Mouse (Mus musculus): ENCODE results near the gene Wwp2. TPM values are rescaled to one million over a fixed set of nuclear protein-coding genes. Genes with fewer than 3 reads are reported as not detected.

The Wwp2 gene
- total RNA-seq, 1 experiment = 49.2 TPM

GRCm38 (mm10) chr8:107542151-107542550 lies 106.0 kb downstream of the Wwp2 start:
- no peaks in the 10 kb centered on the region for H3K9me3 ChIP-seq (ENCODE audit: control insufficient read depth, insufficient read depth, low read depth, low read length)
- peaks cover 4 to 9% of the 10 kb centered on the region in 2 experiments; a peak in 1 of 4 replicates for H3K4me1 ChIP-seq (ENCODE audit: control insufficient read depth in 2 of 2, insufficient read depth in 2 of 2, low read length in 2 of 2, poor library complexity in 1 of 2)
- H3K4me3 ChIP-seq (ENCODE audit: insufficient read depth in 1 of 2, low read depth in 1 of 2, low read length in 2 of 2, poor library complexity in 1 of 2, severe bottlenecking in 1 of 2) = no peak overlapping the region
- H3K27ac ChIP-seq (ENCODE audit: insufficient read depth, low read depth, low read length, poor library complexity, severe bottlenecking) = no peak overlapping the region
- in situ Hi-C loops (cut with MboI; ENCODE audit: low sequenced_read_pairs in 2 of 2, unreplicated experiment in 2 of 2) = no loop called here
- no peak for DNase-seq (ENCODE audit: low read depth, low spot score)
- TF ChIP-seq HCFC1 (IDR thresholded peaks at IDR 0.05; ENCODE audit: borderline replicate concordance, insufficient read depth, low read length) (no peak), MAFK (IDR thresholded peaks at IDR 0.05; ENCODE audit: insufficient read depth, low read depth, low read length) (no peak), ZC3H11A (IDR thresholded peaks at IDR 0.05; ENCODE audit: borderline replicate concordance, low read depth, low read length) (no peak), ZNF384 (IDR thresholded peaks at IDR 0.05; ENCODE audit: low read depth, low read length) (no peak), CHD2 (IDR thresholded peaks at IDR 0.05; ENCODE audit: low read depth, low read length) (no peak)
- no peak overlapping the region for H3K9ac ChIP-seq (ENCODE audit: insufficient read depth, low read depth, low read length, poor library complexity, severe bottlenecking)
- H3K36me3 ChIP-seq (ENCODE audit: control insufficient read depth, insufficient read depth, low read length, poor library complexity, severe bottlenecking) = peaks cover 6% of the 10 kb centered on the region; the same call in 1 of the 2 replicates

GRCm38 (mm10) chr8:107543714-107544113 lies 107.5 kb downstream of the Wwp2 start:
- in situ Hi-C loops (cut with MboI; ENCODE audit: low sequenced_read_pairs in 2 of 2, unreplicated experiment in 2 of 2) = no loop called here
- no peak for TF ChIP-seq CHD2 (IDR thresholded peaks at IDR 0.05; ENCODE audit: low read depth, low read length)
- TF ChIP-seq HCFC1 (IDR thresholded peaks at IDR 0.05; ENCODE audit: borderline replicate concordance, insufficient read depth, low read length) = no peak
- TF ChIP-seq ZNF384 (IDR thresholded peaks at IDR 0.05; ENCODE audit: low read depth, low read length) = no peak
- no peak for TF ChIP-seq MAFK (IDR thresholded peaks at IDR 0.05; ENCODE audit: insufficient read depth, low read depth, low read length)
- TF ChIP-seq ZC3H11A (IDR thresholded peaks at IDR 0.05; ENCODE audit: borderline replicate concordance, low read depth, low read length) = no peak
- peaks cover 4 to 9% of the 10 kb centered on the region in 2 experiments; a peak in 1 of 4 replicates for H3K4me1 ChIP-seq (ENCODE audit: control insufficient read depth in 2 of 2, insufficient read depth in 2 of 2, low read length in 2 of 2, poor library complexity in 1 of 2)
- H3K27ac ChIP-seq (ENCODE audit: insufficient read depth, low read depth, low read length, poor library complexity, severe bottlenecking) = no peak overlapping the region
- H3K9me3 ChIP-seq (ENCODE audit: control insufficient read depth, insufficient read depth, low read depth, low read length) = no peaks in the 10 kb centered on the region
- no peak overlapping the region for H3K9ac ChIP-seq (ENCODE audit: insufficient read depth, low read depth, low read length, poor library complexity, severe bottlenecking)
- DNase-seq (ENCODE audit: low read depth, low spot score) = no peak
- H3K36me3 ChIP-seq (ENCODE audit: control insufficient read depth, insufficient read depth, low read length, poor library complexity, severe bottlenecking) = peaks cover 4% of the 10 kb centered on the region; the same call in 1 of the 2 replicates
- H3K4me3 ChIP-seq (ENCODE audit: insufficient read depth in 1 of 2, low read depth in 1 of 2, low read length in 2 of 2, poor library complexity in 1 of 2, severe bottlenecking in 1 of 2) = no peak overlapping the region

GRCm38 (mm10) chr8:107544211-107544610 lies 108.0 kb downstream of the Wwp2 start:
- Histone ChIP-seq H3K9ac (ENCODE audit: insufficient read depth, low read depth, low read length, poor library complexity, severe bottlenecking) (no peak overlapping the region), H3K4me3 (ENCODE audit: insufficient read depth in 1 of 2, low read depth in 1 of 2, low read length in 2 of 2, poor library complexity in 1 of 2, severe bottlenecking in 1 of 2) (no peak overlapping the region), H3K36me3 (ENCODE audit: control insufficient read depth, insufficient read depth, low read length, poor library complexity, severe bottlenecking) (peaks cover 4% of the 10 kb centered on the region; the same call in 1 of the 2 replicates), H3K4me1 (ENCODE audit: control insufficient read depth in 2 of 2, insufficient read depth in 2 of 2, low read length in 2 of 2, poor library complexity in 1 of 2) (peaks cover 4 to 9% of the 10 kb centered on the region in 2 experiments; a peak in 1 of 4 replicates), H3K9me3 (ENCODE audit: control insufficient read depth, insufficient read depth, low read depth, low read length) (no peaks in the 10 kb centered on the region), H3K27ac (ENCODE audit: insufficient read depth, low read depth, low read length, poor library complexity, severe bottlenecking) (no peak overlapping the region)
- in situ Hi-C loops (cut with MboI; ENCODE audit: low sequenced_read_pairs in 2 of 2, unreplicated experiment in 2 of 2) = no loop called here
- DNase-seq (ENCODE audit: low read depth, low spot score) = no peak
- TF ChIP-seq ZNF384 (IDR thresholded peaks at IDR 0.05; ENCODE audit: low read depth, low read length) = no peak
- no peak for TF ChIP-seq HCFC1 (IDR thresholded peaks at IDR 0.05; ENCODE audit: borderline replicate concordance, insufficient read depth, low read length)
- no peak for TF ChIP-seq MAFK (IDR thresholded peaks at IDR 0.05; ENCODE audit: insufficient read depth, low read depth, low read length)
- no peak for TF ChIP-seq CHD2 (IDR thresholded peaks at IDR 0.05; ENCODE audit: low read depth, low read length)
- TF ChIP-seq ZC3H11A (IDR thresholded peaks at IDR 0.05; ENCODE audit: borderline replicate concordance, low read depth, low read length) = no peak

GRCm38 (mm10) chr8:107544651-107545174 lies 108.5 kb downstream of the Wwp2 start:
- H3K36me3 ChIP-seq (ENCODE audit: control insufficient read depth, insufficient read depth, low read length, poor library complexity, severe bottlenecking) = peaks cover 5% of the 10 kb centered on the region; the same call in 1 of the 2 replicates
- no peak overlapping the region for H3K27ac ChIP-seq (ENCODE audit: insufficient read depth, low read depth, low read length, poor library complexity, severe bottlenecking)
- no peak overlapping the region for H3K4me3 ChIP-seq (ENCODE audit: insufficient read depth in 1 of 2, low read depth in 1 of 2, low read length in 2 of 2, poor library complexity in 1 of 2, severe bottlenecking in 1 of 2)
- TF ChIP-seq CHD2 (IDR thresholded peaks at IDR 0.05; ENCODE audit: low read depth, low read length) = no peak
- peaks cover 4 to 9% of the 10 kb centered on the region in 2 experiments; a peak in 1 of 4 replicates for H3K4me1 ChIP-seq (ENCODE audit: control insufficient read depth in 2 of 2, insufficient read depth in 2 of 2, low read length in 2 of 2, poor library complexity in 1 of 2)
- DNase-seq (ENCODE audit: low read depth, low spot score) = no peak
- in situ Hi-C loops (cut with MboI; ENCODE audit: low sequenced_read_pairs in 2 of 2, unreplicated experiment in 2 of 2) = no loop called here
- no peak overlapping the region; the same call in 1 of the 2 replicates for H3K9ac ChIP-seq (ENCODE audit: insufficient read depth, low read depth, low read length, poor library complexity, severe bottlenecking)
- no peaks in the 10 kb centered on the region for H3K9me3 ChIP-seq (ENCODE audit: control insufficient read depth, insufficient read depth, low read depth, low read length)

Data from ES-E14 (cell line).